ENCODE assay signal across 32 mouse cellular contexts in genomic region chr6:39406480-39406879, GRCm38 (mm10). TPM values are rescaled to one million over a fixed set of nuclear protein-coding genes. Genes with fewer than 3 reads are reported as not detected.
DNase-seq lines count a peak whose midpoint lies in the region; ATAC-seq and TF ChIP-seq lines count a peak whose summit lies in the region.
"Had no signal": no experiment of that assay in that cellular context is flagged by ENCODE, and none has a peak within 500 bp of the region (broad histone marks: within the 10 kb centered on the region; RNA-seq: fewer than 3 reads in every experiment).

No protein-coding gene starts in this region.

- peak; percentile 43 to 66 for DNase-seq in adrenal gland, adult (ENCODE audit: inconsistent age in 2 of 2, low spot score in 1 of 2)
- no peak for DNase-seq in adrenal gland, postnatal 10 days
- no peak for DNase-seq in liver, embryonic 13.5 days
- no peak for DNase-seq in liver, embryonic 11.5 days (ENCODE audit: low spot score)
- DNase-seq in NIH3T3 (ENCODE audit: low read depth): peak; percentile 24
- no peak for DNase-seq in stomach, postnatal 0 days (ENCODE audit: low spot score)
- DNase-seq in heart, postnatal 4 days: no peak
- no peak for DNase-seq in layer of hippocampus, postnatal 10 days (ENCODE audit: low spot score in 2 of 2)
- DNase-seq: cerebellum, adult 8-10 months; cerebellum, postnatal 25 days; gastrocnemius, adult 2 months; gastrocnemius, postnatal 36 days; heart, adult 18-20 months; kidney, adult 11 months; kidney, postnatal 25 days; lung, postnatal 36 days; right cerebral cortex, postnatal 25 days; thymus, adult 2 months; thymus, postnatal 36 days had no signal

- H3K4me2 ChIP-seq in liver, embryonic 13.5 days: no peak overlapping the region
- H3K4me2 ChIP-seq in liver, embryonic 11.5 days: no peak overlapping the region
- no peak overlapping the region for H3K4me2 ChIP-seq in stomach, postnatal 0 days (replicated peaks; ENCODE audit: low read depth)
- H3K4me2 ChIP-seq: heart, embryonic 12.5 days; hindbrain, embryonic 15.5 days; kidney, embryonic 15.5 days; limb, embryonic 13.5 days; liver, embryonic 15.5 days; midbrain, embryonic 15.5 days had no signal

- H3K36me3 ChIP-seq in liver, embryonic 13.5 days: peaks cover 77% of the 10 kb centered on the region
- peaks cover 5% of the 10 kb centered on the region; the same call in 1 of the 2 replicates for H3K36me3 ChIP-seq in liver, embryonic 11.5 days (ENCODE audit: control insufficient read depth, insufficient read depth, low read length)
- peaks cover 3% of the 10 kb centered on the region; the same call in 1 of the 2 replicates for H3K36me3 ChIP-seq in stomach, postnatal 0 days (ENCODE audit: control insufficient read depth, insufficient read depth, low read length)

- WGBS in liver, embryonic 13.5 days (ENCODE audit: insufficient replicate concordance): 68% methylated on average over 5 of the region's 5 CpGs
- whole genome bisulfite sequencing in liver, embryonic 11.5 days: 78% methylated on average over 5 of the region's 5 CpGs
- WGBS in stomach, postnatal 0 days: 87% methylated on average over 5 of the region's 5 CpGs

- H3K9me3 ChIP-seq in liver, embryonic 13.5 days (replicated peaks): no peaks in the 10 kb centered on the region
- H3K9me3 ChIP-seq in liver, embryonic 11.5 days (ENCODE audit: control insufficient read depth, low read length): no peaks in the 10 kb centered on the region
- H3K9me3 ChIP-seq in stomach, postnatal 0 days (ENCODE audit: control insufficient read depth, low read length): no peaks in the 10 kb centered on the region
- H3K9me3 ChIP-seq: heart, embryonic 12.5 days; hindbrain, embryonic 10.5 days; hindbrain, embryonic 15.5 days; kidney, embryonic 15.5 days; limb, embryonic 13.5 days; liver, embryonic 15.5 days; midbrain, embryonic 10.5 days; midbrain, embryonic 15.5 days had no signal

- H3K27ac ChIP-seq in liver, embryonic 13.5 days: no peak overlapping the region
- no peak overlapping the region for H3K27ac ChIP-seq in liver, embryonic 11.5 days (ENCODE audit: low read depth, low read length)
- no peak overlapping the region for H3K27ac ChIP-seq in stomach, postnatal 0 days (replicated peaks)
- H3K27ac ChIP-seq: gastrocnemius, adult 2 months; hindbrain, embryonic 10.5 days; hindbrain, embryonic 15.5 days; kidney, embryonic 15.5 days; layer of hippocampus, adult 2 months; limb, embryonic 13.5 days; liver, embryonic 15.5 days; midbrain, embryonic 10.5 days; midbrain, embryonic 15.5 days had no signal

- H3K4me3 ChIP-seq in liver, embryonic 13.5 days (replicated peaks): no peak overlapping the region
- no peak overlapping the region for H3K4me3 ChIP-seq in liver, embryonic 11.5 days (ENCODE audit: low read depth, low read length)
- H3K4me3 ChIP-seq in stomach, postnatal 0 days (ENCODE audit: low read depth, low read length): no peak overlapping the region
- H3K4me3 ChIP-seq: gastrocnemius, adult 2 months; heart, embryonic 12.5 days; hindbrain, embryonic 10.5 days; hindbrain, embryonic 15.5 days; kidney, embryonic 15.5 days; layer of hippocampus, adult 2 months; limb, embryonic 13.5 days; liver, embryonic 15.5 days; midbrain, embryonic 10.5 days; midbrain, embryonic 15.5 days had no signal

- no peak for TF ChIP-seq EP300 in stomach, postnatal 0 days (optimal IDR thresholded peaks at IDR 0.05)

- H3K9ac ChIP-seq in liver, embryonic 13.5 days: no peak overlapping the region
- H3K9ac ChIP-seq in liver, embryonic 11.5 days (ENCODE audit: low read depth, low read length): no peak overlapping the region
- H3K9ac ChIP-seq in stomach, postnatal 0 days (ENCODE audit: low read length): no peak overlapping the region
- H3K9ac ChIP-seq: heart, embryonic 12.5 days; hindbrain, embryonic 15.5 days; kidney, embryonic 15.5 days; limb, embryonic 13.5 days; liver, embryonic 15.5 days; midbrain, embryonic 15.5 days had no signal

- TF ChIP-seq CTCF in stomach, postnatal 0 days (IDR thresholded peaks at IDR 0.05; ENCODE audit: low read depth): no peak

- H3K27me3 ChIP-seq in liver, embryonic 13.5 days: no peaks in the 10 kb centered on the region
- no peaks in the 10 kb centered on the region for H3K27me3 ChIP-seq in liver, embryonic 11.5 days (replicated peaks; ENCODE audit: control insufficient read depth, insufficient read depth, low read length)
- no peaks in the 10 kb centered on the region for H3K27me3 ChIP-seq in stomach, postnatal 0 days (ENCODE audit: control insufficient read depth, insufficient read depth, low read length)
- H3K27me3 ChIP-seq: heart, embryonic 12.5 days; hindbrain, embryonic 15.5 days; kidney, embryonic 15.5 days; limb, embryonic 13.5 days; liver, embryonic 15.5 days; midbrain, embryonic 15.5 days had no signal

- peaks cover 10% of the 10 kb centered on the region for H3K4me1 ChIP-seq in liver, embryonic 13.5 days (replicated peaks)
- no peaks in the 10 kb centered on the region for H3K4me1 ChIP-seq in liver, embryonic 11.5 days (replicated peaks; ENCODE audit: control insufficient read depth, insufficient read depth, low read length)
- H3K4me1 ChIP-seq in stomach, postnatal 0 days (replicated peaks; ENCODE audit: control insufficient read depth, insufficient read depth): no peaks in the 10 kb centered on the region
- H3K4me1 ChIP-seq: hindbrain, embryonic 10.5 days; hindbrain, embryonic 15.5 days; kidney, embryonic 15.5 days; limb, embryonic 13.5 days; liver, embryonic 15.5 days; midbrain, embryonic 10.5 days; midbrain, embryonic 15.5 days had no signal

- ATAC-seq in liver, embryonic 13.5 days (ENCODE audit: low read depth): peak; percentile 51; the same call in 1 of the 2 replicates
- no peak for ATAC-seq in liver, embryonic 11.5 days (replicated peaks; ENCODE audit: low FRiP score)
- ATAC-seq in stomach, postnatal 0 days (ENCODE audit: low FRiP score, low TSS enrichment): 0 out of 2 replicates have a peak, but pooled peaks have one; percentile 67
- ATAC-seq: forebrain, embryonic 14.5 days; inflammation-experienced regulatory T-cells, adult 6 months; midbrain, embryonic 15.5 days had no signal

RNA-seq across cellular contexts. Expression of gene Mkrn1, which starts 13.8 kb away (rescaled TPM):
- total RNA-seq in adrenal gland, postnatal 10 days (2021): 10 to 100 TPM; 70.7 to 71.5 TPM
- 197 and 202 TPM in 2 replicates for polyA plus RNA-seq in liver, embryonic 13.5 days (2015; fragmentation: Nextera tagmentation; extraction: Ambion mirVana)
- polyA plus RNA-seq in liver, embryonic 11.5 days (2014; fragmentation: Nextera tagmentation; extraction: Ambion mirVana): 50.8 and 53.5 TPM in 2 replicates
- polyA plus RNA-seq in stomach, postnatal 0 days (2015; fragmentation: Nextera tagmentation; extraction: Ambion mirVana): 54.6 and 56.0 TPM in 2 replicates
- 10 to 100 TPM; 47.3 to 84.9 TPM for total RNA-seq in heart, postnatal 4 days (2021)
- 100 to 1,000 TPM; 163 to 165 TPM for total RNA-seq in layer of hippocampus, postnatal 10 days (2021)

RNA-seq across cellular contexts. Expression of gene Rab19, which starts 25.5 kb away (rescaled TPM):
- total RNA-seq in adrenal gland, postnatal 10 days (2021): 1 to 10 TPM; 1.4 to 1.5 TPM
- 0.18 and 0.27 TPM in 2 replicates for polyA plus RNA-seq in liver, embryonic 13.5 days (2015; fragmentation: Nextera tagmentation; extraction: Ambion mirVana)
- polyA plus RNA-seq in liver, embryonic 11.5 days (2014; fragmentation: Nextera tagmentation; extraction: Ambion mirVana): 0.27 and 0.64 TPM in 2 replicates
- 5.1 and 5.4 TPM in 2 replicates for polyA plus RNA-seq in stomach, postnatal 0 days (2015; fragmentation: Nextera tagmentation; extraction: Ambion mirVana)
- total RNA-seq in heart, postnatal 4 days (2021): under 1 TPM; 0.17 to 0.23 TPM
- not detected for total RNA-seq in layer of hippocampus, postnatal 10 days (2021)
- total RNA-seq: gastrocnemius, postnatal 36 days; layer of hippocampus, adult 2 months; layer of hippocampus, postnatal 25 days; left cerebral cortex, postnatal 36 days had no signal

RNA-seq across cellular contexts. Expression of gene Slc37a3, which starts 29.0 kb away (rescaled TPM):
- total RNA-seq in adrenal gland, postnatal 10 days (2021): 10 to 100 TPM; 35.4 to 38.9 TPM
- 6.8 and 8.0 TPM in 2 replicates for polyA plus RNA-seq in liver, embryonic 13.5 days (2015; fragmentation: Nextera tagmentation; extraction: Ambion mirVana)
- polyA plus RNA-seq in liver, embryonic 11.5 days (2014; fragmentation: Nextera tagmentation; extraction: Ambion mirVana): 14.8 and 16.2 TPM in 2 replicates
- 20.9 and 22.7 TPM in 2 replicates for polyA plus RNA-seq in stomach, postnatal 0 days (2015; fragmentation: Nextera tagmentation; extraction: Ambion mirVana)
- 10 to 100 TPM; 27.9 to 34.3 TPM for total RNA-seq in heart, postnatal 4 days (2021)
- total RNA-seq in layer of hippocampus, postnatal 10 days (2021): 10 to 100 TPM; 74.6 to 85.4 TPM

Comparison
In these comparisons a context has a peak if more than half of its experiments do, and no peak if none do; other contexts are left out.
1. DNase-seq: peak in adrenal gland, adult (2 of 2) and NIH3T3 (single experiment); none in adrenal gland, postnatal 10 days (single experiment), liver, embryonic 13.5 days (single experiment), liver, embryonic 11.5 days (single experiment), stomach, postnatal 0 days (single experiment), heart, postnatal 4 days (single experiment) and layer of hippocampus, postnatal 10 days (0 of 2).